Mouse (Mus musculus) frontal cortex, postnatal 14 days (tissue): ENCODE results near the gene Gm30191.
A peak's percentile ranks its signal among the peaks of the same experiment; 100 is the strongest.
"Not testable (repeated sequence)": the region's sequence is repeated elsewhere in the genome, so short reads cannot be mapped to it uniquely, and the experiment has no call there.

Experiments used
- DNase-seq, 2 experiments: peaks; one replicate each; pipeline ENCODE4 v3.0.0; 2022; ENCODE audit warnings: low spot score in 2 of 2

Gene Gm30191

DNA sequence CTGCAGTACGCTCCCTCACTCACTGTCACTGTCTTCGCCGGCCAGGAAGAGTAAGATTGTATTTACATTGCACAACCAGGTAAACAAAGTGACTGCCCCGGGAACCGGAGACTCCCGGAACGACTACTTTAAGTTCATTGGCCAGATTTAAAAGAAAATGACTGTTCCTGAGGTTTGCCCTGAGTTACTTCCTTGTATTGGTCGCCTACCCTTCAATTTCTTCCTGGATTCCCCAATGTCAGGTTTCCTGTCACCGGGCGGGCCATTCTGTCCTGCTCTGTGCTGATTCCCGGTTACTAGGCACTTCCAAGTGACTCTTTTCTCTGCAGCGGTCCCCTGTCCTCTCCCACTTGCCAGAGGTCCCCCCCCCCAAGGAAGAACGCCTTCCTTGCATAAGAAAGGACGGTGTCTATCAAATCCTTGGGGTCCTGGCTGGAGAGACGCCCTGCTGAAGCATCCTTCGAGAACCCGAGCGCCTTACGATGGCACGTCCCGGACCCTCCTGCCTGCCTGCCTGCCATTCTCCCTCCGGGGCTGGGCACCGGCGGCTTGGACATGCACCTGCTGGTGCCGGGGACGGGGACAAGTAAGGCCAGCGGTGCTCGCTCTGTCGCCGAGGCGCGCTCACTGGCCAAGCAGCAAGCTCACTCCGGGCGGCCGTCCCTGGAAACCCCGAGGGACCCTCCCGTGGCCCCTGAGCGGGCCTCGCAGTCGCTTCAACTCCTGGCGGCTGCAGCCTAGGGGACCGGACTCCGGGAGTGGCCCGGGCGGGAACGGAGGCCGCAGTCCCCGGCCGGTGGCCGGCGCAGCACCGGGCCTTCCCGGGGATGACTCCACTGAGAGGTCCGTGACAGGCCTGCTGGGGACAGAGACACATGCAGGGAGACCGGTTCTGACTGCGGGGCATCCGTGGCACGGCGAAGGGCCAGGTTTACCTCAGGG is 39.8 kb downstream of the Gm30191 start:
- DNase-seq = no peak

DNA sequence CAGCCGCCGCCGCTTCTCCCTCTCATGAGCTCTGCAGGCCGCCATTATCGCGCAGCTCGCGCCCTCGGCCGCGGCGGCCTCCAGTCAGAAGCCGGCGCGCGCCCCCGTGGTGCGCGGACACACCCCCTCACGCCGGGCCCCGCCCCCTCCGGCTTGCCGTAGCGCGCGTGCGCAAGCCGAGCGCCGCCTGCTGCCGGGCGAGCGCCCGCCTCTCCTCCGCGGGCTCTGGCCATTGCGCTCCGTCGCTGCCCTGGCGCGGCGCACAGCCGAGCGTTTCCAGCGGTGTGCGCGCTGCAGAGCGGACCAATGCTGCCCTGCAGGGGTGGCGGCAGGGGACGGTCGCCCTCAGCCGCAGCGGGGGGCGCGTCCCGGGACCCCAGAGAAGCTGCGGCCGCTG is 40.4 kb downstream of the Gm30191 start:
- peak; percentile 87 to 95 for DNase-seq

DNA sequence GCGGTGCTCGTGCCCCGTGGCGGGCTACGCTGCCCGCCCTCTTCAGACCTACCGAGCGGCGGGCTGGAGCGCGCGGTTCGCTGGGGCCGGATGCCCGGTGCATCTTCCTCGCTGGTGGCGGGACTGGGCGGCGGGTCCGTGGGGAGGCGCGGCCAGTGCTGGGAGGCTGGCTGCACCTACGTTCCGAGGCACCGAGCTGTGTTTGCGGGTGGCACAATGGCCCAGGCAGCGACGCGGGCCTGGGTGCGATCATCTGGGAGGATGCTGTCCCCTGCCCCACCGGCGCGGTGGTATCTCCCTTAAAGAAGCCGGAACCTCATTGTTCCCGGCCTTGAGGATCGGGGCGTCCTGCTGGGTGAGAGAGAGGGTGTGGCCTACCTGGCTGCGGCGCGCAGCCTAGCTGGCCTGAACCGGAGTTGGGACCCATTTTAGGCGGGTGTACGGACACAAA is 40.9 kb downstream of the Gm30191 start, which contains the start of gene Pdik1l:
Pdik1l (minus strand) TSS at position 321 of the 451 bp plus-strand sequence.
- DNase-seq = peak; percentile 54 to 58

DNA sequence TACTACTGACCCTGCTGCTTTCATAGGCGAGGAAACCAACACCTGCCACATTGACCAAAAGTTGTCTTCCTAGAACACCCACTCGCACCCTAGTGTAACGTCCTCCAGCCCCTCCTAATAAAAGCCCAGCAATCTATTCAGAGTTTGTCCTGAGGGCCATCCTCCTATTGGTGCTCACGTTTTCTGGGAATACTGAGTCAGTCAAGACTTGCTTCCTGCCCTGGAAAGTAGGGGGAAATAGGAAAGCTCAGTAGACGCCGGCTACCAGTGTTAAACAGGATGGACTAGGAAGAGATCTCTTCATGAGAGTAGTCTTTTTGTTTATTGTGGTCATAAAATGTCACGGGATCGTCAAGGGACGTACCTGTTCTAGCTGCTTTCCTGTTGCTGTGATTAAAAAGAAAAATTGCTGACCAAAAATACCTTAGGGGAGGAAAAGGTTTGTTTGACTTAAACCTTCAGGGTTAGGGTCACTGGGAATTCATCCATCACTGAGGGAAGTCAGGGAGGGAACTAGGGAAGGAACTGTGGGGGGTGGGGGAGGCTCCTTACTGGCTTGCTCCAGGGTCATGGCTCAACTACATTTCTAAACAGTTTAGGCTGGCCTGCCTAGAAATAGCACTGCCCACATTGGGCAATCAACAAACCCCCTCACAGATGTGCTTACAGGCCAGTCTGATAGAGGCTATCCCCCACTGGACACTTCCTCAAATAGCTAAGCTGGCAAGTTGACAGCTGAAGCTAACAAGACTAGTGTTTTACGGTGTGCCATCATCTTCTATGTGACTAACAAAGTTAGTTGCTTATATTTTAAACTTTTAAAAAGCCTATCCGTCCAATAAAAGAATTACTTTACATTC is 41.9 kb downstream of the Gm30191 start:
- no peak for DNase-seq

DNA sequence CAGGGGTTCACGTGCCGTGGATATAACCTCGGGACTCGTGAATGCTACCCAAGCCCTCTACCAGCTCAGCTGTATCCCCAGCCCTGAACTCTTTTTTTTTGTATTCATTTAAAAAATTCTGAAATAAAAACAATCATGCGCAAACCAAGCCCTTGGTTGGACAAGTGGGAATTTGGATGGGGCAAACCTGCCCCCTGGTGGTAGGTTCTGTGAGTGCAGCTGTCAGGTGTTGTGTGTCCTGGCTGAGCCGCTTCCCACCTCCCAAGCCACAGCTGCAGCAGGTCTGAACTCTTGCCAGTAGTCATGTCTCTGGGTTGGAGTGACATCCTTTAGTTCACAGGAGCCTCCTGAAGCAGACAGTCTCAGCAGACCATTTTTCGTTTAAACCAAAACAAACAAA is 45.3 kb downstream of the Gm30191 start:
- peak in 1 of 2 experiments; percentile 68 for DNase-seq

DNA sequence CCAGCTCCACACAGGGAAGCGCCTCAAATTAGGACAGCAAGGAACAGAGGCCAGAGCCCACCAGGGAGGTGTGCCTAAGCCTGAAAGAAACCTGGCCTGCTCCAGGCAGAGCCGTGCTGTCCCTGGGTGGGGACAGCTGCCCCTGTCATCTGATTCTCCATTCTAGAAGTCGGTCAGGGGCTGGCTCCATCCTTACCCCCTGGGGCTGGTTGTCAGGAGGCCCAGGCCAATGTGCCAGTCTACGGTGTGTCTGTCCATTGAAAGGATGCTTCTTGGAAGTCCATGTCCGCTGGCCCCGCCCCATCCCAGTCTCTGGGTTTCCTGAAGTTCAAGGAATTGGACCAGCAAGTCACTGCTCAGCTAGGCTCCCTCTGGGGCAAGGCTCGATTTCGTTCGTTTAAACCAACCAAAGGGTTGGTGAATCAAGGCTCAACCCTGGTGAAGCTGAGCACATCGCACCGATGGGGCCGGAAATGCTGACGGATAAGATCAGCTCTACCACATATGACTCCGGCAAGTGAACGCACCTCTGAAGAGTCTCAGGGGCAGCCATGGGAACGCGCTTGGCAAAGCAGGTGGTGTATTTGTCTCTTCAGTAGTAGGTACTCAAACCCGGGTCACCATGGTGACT is 46.4 kb downstream of the Gm30191 start:
- DNase-seq = no peak

DNA sequence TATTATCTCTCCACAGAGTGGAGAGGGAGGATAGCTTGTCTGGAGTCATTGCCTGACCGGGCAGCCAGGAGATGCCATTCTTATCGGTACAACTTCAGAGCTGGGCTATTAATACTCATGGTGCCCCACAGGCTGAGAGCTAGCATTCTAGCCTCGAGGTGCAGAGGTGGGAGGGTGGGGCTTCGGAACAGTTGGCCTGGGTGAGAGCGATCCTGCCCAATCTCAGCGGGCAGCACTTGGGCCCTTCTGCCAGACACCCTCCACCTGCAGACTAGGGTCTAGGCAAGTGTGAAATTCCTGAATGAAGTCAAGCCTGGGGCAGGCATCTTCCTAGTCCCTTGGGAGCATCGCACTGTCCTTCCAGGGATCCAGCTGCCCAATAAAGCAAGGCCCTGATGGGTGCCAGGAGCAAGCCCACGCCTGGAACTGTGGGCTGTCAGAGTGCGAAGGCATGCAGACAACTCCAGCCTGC is 47.0 kb downstream of the Gm30191 start:
- DNase-seq = no peak

DNA sequence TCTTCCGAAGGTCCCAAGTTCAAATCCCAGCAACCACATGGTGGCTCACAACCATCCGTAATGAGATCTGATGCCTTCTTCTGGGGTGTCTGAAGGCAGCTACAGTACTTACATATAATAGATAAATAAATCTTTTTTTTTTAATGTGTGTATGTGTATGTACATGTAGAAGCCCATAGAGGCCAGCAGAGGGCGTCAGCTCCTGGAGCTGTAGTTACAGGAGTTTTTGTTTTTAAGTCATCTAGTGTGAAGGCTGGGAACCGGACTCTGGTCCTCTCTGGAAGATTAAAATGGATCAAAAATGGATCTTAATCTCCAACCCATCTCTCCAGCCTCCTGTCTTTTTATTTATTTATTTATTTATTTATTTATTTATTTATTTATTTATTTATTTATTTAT is 49.4 kb downstream of the Gm30191 start:
- not testable (repeated sequence) for DNase-seq

DNA sequence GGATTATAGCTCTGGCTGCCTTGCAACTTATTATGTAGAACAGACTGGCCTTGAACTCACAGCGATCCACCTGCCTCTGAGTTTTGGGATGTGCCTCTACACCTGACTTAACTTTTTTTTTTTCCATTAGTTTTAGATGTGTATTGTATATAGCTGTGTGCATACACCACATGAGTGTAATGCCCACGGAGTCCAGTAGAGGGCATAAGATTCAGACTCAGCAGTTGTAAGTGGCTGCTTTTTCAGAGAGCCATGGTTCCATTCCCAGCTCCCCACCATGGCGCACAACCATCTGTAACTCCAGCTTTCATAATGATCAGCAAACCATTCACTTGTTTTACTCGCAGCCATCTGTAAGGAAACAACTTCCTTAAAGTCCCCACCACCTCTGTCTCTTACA is 49.8 kb downstream of the Gm30191 start:
- DNase-seq = no peak

DNA sequence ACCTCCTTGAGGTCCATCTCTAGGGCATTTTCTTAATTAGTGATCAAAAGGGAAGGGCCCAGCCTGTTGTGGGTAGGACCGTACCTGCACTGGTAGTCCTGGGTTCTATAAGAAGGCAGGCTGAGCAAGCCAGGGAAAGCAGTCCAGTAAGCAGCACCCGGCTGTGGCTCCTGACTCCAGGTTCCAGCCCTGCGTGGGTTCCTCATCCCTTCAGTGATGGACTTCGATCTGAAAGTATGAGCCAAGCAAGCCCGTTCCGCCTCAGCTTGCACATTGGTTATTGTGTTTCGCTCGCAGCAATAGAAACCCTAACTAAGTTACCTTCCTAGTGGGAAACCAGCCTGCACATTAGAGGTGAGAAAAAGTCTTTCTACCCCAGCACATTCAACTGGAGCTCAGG is 50.6 kb downstream of the Gm30191 start:
- no peak for DNase-seq

DNA sequence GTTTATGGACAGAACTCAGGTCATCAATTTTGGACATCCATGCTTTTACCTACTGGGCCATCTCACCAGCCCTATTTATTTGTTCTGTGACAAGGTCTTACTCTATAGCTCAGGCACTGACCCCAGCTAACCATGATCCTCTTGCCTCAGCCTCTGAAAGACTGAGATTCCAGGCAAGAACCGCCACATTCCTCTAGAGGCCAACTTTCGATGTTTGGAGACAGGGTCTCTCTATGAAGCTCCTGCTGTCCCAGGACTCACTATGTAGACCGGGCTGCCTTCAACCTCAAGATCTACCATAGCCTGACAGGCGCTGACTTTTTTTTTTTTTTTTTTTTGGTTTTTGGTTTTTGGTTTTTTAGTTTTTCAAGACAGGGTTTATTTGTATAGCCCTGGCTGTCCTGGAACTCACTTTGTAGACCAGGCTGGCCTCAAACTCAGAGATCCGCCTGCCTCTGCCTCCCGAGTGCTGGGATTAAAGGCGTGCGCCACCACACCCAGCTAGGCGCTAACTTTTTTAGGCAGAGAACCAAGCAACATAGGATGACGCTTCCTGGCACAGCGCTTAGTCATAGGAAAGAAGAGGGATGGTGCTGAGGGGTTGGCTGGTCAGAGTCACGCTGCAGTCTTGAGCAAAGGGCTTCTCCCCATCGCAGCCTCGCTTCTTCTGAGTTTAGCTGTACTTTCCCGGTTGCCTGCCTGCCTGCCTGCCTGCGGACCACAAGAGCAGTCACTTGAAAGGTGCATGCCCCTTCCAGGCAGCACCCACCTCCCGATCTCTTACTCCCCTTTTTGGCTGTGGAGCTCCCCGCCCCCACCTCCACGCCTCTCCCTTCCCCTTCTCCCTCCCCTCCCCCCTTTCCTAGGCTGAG is 52.1 kb downstream of the Gm30191 start:
- no peak for DNase-seq

DNA sequence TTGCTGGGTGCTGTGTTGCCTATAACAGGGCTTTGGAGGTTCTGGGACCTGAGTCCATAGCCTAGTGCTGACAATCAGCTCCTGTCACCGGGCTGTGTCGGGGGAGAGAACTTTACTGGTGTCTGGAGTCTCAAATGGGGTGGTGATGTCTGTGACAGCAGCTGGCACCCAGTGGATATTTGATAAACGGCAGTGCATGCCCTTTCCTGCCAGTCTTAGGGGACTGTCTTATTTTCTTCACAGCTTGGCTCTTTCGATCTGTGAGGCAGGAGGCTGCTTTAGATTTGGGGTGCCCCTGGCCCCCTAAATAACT is 52.7 kb downstream of the Gm30191 start:
- no peak for DNase-seq
